Mouse (Mus musculus) spleen, postnatal 36 days (tissue): ENCODE data around the gene Gna12.

Source experiments
- DNase-seq, 2 experiments: peaks; one replicate each; pipeline ENCODE4 v3.0.0; 2022; ENCODE audit warnings: low spot score in 2 of 2, mixed read lengths in 1 of 2

The Gna12 gene

GRCm38 (mm10) chr5:140753223-140753622 lies 77.0 kb downstream of the Gna12 start:
- no peak for DNase-seq

- no peak for DNase-seq
Measured at GRCm38 (mm10) chr5:140752639-140753038, 77.6 kb downstream of the Gna12 start.

GRCm38 (mm10) chr5:140752041-140752440 lies 78.2 kb downstream of the Gna12 start:
- no peak for DNase-seq

GRCm38 (mm10) chr5:140750925-140751324 lies 79.3 kb downstream of the Gna12 start:
- peak in 1 of 2 experiments; percentile 52 for DNase-seq

- DNase-seq, result peak; percentile 76 to 77
Measured at GRCm38 (mm10) chr5:140749062-140749875, 81.0 kb downstream of the Gna12 start.

- peak; percentile 54 to 55 for DNase-seq
Measured at GRCm38 (mm10) chr5:140748425-140748824, 81.8 kb downstream of the Gna12 start.

- no peak for DNase-seq
Measured at GRCm38 (mm10) chr5:140743706-140744131, 86.5 kb downstream of the Gna12 start.

- DNase-seq, result peak in 1 of 2 experiments; percentile 48
Measured at GRCm38 (mm10) chr5:140741877-140742276, 88.4 kb downstream of the Gna12 start.

GRCm38 (mm10) chr5:140741040-140741439 lies 89.2 kb downstream of the Gna12 start:
- no peak for DNase-seq

GRCm38 (mm10) chr5:140739813-140740212 lies 90.4 kb downstream of the Gna12 start:
- no peak for DNase-seq

GRCm38 (mm10) chr5:140736166-140736565 lies 94.1 kb downstream of the Gna12 start:
- peak; percentile 50 to 51 for DNase-seq

GRCm38 (mm10) chr5:140735297-140735696 lies 94.9 kb downstream of the Gna12 start:
- peak; percentile 40 to 48 for DNase-seq

GRCm38 (mm10) chr5:140733336-140733735 lies 96.9 kb downstream of the Gna12 start:
- peak; percentile 49 to 55 for DNase-seq

GRCm38 (mm10) chr5:140732195-140732594 lies 98.0 kb downstream of the Gna12 start:
- no peak for DNase-seq

GRCm38 (mm10) chr5:140731040-140731797 lies 99.0 kb downstream of the Gna12 start:
- DNase-seq, result peak; percentile 60 to 62

GRCm38 (mm10) chr5:140726946-140727740 lies 103.1 kb downstream of the Gna12 start:
- no peak for DNase-seq

GRCm38 (mm10) chr5:140726062-140726839 lies 104.0 kb downstream of the Gna12 start:
- DNase-seq, result no peak

- DNase-seq, result no peak
Measured at GRCm38 (mm10) chr5:140723822-140724221, 106.4 kb downstream of the Gna12 start, which contains the start of gene Amz1. Amz1 (plus strand) TSS chr5:140724127.

GRCm38 (mm10) chr5:140722121-140722520 lies 108.1 kb downstream of the Gna12 start:
- no peak for DNase-seq

- DNase-seq, result no peak
Measured at GRCm38 (mm10) chr5:140720773-140721172, 109.5 kb downstream of the Gna12 start.

- no peak for DNase-seq
Measured at GRCm38 (mm10) chr5:140711040-140711439, 119.2 kb downstream of the Gna12 start.
